Mouse (Mus musculus) ES-Bruce4 (cell line): ENCODE results near the gene Aldh4a1. TPM values are rescaled to one million over a fixed set of nuclear protein-coding genes. Genes with fewer than 3 reads are reported as not detected.

Experiments used
- H3K27ac ChIP-seq: 2 replicates; pipeline ENCODE4 v1.5.1; 2012; ENCODE audit warnings: low read length, inconsistent platforms; ENCODE audit not compliant: insufficient read depth
- H3K27me3 ChIP-seq: 2 replicates; pipeline ENCODE4 v1.6.1; 2012; ENCODE audit warnings: mild to moderate bottlenecking, low read length, inconsistent platforms; ENCODE audit not compliant: control insufficient read depth, poor library complexity, insufficient read depth, severe bottlenecking
- H3K36me3 ChIP-seq: 2 replicates; pipeline ENCODE4 v1.6.1; 2012; ENCODE audit warnings: inconsistent platforms, mild to moderate bottlenecking, low read length, moderate library complexity; ENCODE audit not compliant: control insufficient read depth, poor library complexity, insufficient read depth, severe bottlenecking
- H3K4me1 ChIP-seq: one replicate; pipeline ENCODE4 v1.8.1; 2011; ENCODE audit warnings: low read length; ENCODE audit not compliant: control insufficient read depth, insufficient read depth
- H3K4me3 ChIP-seq: 2 replicates; pipeline ENCODE4 v1.5.1; 2011; ENCODE audit warnings: low read depth, mild to moderate bottlenecking, low read length
- H3K9ac ChIP-seq: 2 replicates; pipeline ENCODE4 v1.6.1; 2012; ENCODE audit warnings: low read depth, mild to moderate bottlenecking, inconsistent platforms; ENCODE audit not compliant: poor library complexity, severe bottlenecking
- H3K9me3 ChIP-seq: replicated peaks from 2 replicates; pipeline ENCODE4 v1.6.1; 2012; ENCODE audit warnings: mild to moderate bottlenecking, low read length, inconsistent platforms; ENCODE audit not compliant: control insufficient read depth, poor library complexity, insufficient read depth, severe bottlenecking
- CTCF ChIP-seq: IDR thresholded peaks from one replicate; pipeline ENCODE4 v1.8.1; 2011; ENCODE audit warnings: low read depth, low read length
- EP300 ChIP-seq: IDR thresholded peaks from 2 replicates; pipeline ENCODE4 v1.6.1; 2011; ENCODE audit warnings: low read depth, low read length; ENCODE audit not compliant: insufficient read depth
- POLR2A ChIP-seq: IDR thresholded peaks from one replicate; pipeline ENCODE4 v1.8.1; 2011; ENCODE audit warnings: low read length; ENCODE audit not compliant: insufficient read depth
- polyA plus RNA-seq: library from polyadenylated mRNA; stranded (reverse); fragments of >200 nt; gene quantifications from 2 replicates; pipeline ENCODE4 v1.2.4, GENCODE M21; 2011; ENCODE audit warnings: low read depth; ENCODE audit not compliant: missing spikeins, insufficient read depth, insufficient read length

Aldh4a1 gene
- polyA plus RNA-seq, 1 experiment = 30.9 TPM

GRCm38 (mm10) chr4:139623434-139624115 is 909 bp downstream of the Aldh4a1 start:
- H3K27ac ChIP-seq = no peak overlapping the region
- peak overlapping the region; percentile 81 for H3K4me3 ChIP-seq
- H3K27me3 ChIP-seq = no peaks in the 10 kb centered on the region
- H3K4me1 ChIP-seq = peaks cover 8% of the 10 kb centered on the region
- peak overlapping the region; percentile 40 for H3K9ac ChIP-seq
- H3K36me3 ChIP-seq = no peaks in the 10 kb centered on the region
- H3K9me3 ChIP-seq = no peaks in the 10 kb centered on the region
- TF ChIP-seq POLR2A = no peak
- no peak for TF ChIP-seq CTCF
- no peak for TF ChIP-seq EP300

GRCm38 (mm10) chr4:139624116-139624489 is 1.4 kb downstream of the Aldh4a1 start:
- Histone ChIP-seq H3K36me3 (no peaks in the 10 kb centered on the region), H3K4me1 (peaks cover 8% of the 10 kb centered on the region), H3K27me3 (no peaks in the 10 kb centered on the region), H3K9ac (peak overlapping the region; percentile 40; the same call in 1 of the 2 replicates), H3K4me3 (peak overlapping the region; percentile 81; the same call in 1 of the 2 replicates), H3K9me3 (no peaks in the 10 kb centered on the region), H3K27ac (no peak overlapping the region)
- TF ChIP-seq POLR2A (no peak), CTCF (no peak), EP300 (no peak)

GRCm38 (mm10) chr4:139624706-139625105 is 2.0 kb downstream of the Aldh4a1 start:
- Histone ChIP-seq H3K4me3 (no peak overlapping the region), H3K9me3 (no peaks in the 10 kb centered on the region), H3K4me1 (peaks cover 8% of the 10 kb centered on the region), H3K9ac (no peak overlapping the region), H3K27me3 (no peaks in the 10 kb centered on the region), H3K36me3 (no peaks in the 10 kb centered on the region), H3K27ac (no peak overlapping the region)
- TF ChIP-seq CTCF (no peak), EP300 (no peak), POLR2A (no peak)

GRCm38 (mm10) chr4:139627361-139627760 is 4.7 kb downstream of the Aldh4a1 start:
- Histone ChIP-seq H3K9me3 (no peaks in the 10 kb centered on the region), H3K36me3 (no peaks in the 10 kb centered on the region), H3K27me3 (no peaks in the 10 kb centered on the region), H3K4me1 (peaks cover 10% of the 10 kb centered on the region), H3K27ac (no peak overlapping the region), H3K9ac (no peak overlapping the region), H3K4me3 (no peak overlapping the region)
- TF ChIP-seq CTCF (no peak), EP300 (no peak), POLR2A (no peak)

GRCm38 (mm10) chr4:139630171-139630570 is 7.5 kb downstream of the Aldh4a1 start:
- Histone ChIP-seq H3K27me3 (no peaks in the 10 kb centered on the region), H3K4me1 (peaks cover 5% of the 10 kb centered on the region), H3K9ac (no peak overlapping the region), H3K36me3 (no peaks in the 10 kb centered on the region), H3K4me3 (no peak overlapping the region), H3K27ac (no peak overlapping the region), H3K9me3 (no peaks in the 10 kb centered on the region)
- TF ChIP-seq CTCF (peak; percentile 36), EP300 (no peak)

- TF ChIP-seq CTCF (no peak), POLR2A (no peak), EP300 (no peak)
- H3K9me3 ChIP-seq = no peaks in the 10 kb centered on the region
- no peak overlapping the region for H3K4me3 ChIP-seq
- H3K27me3 ChIP-seq = no peaks in the 10 kb centered on the region
- H3K9ac ChIP-seq = no peak overlapping the region
- H3K4me1 ChIP-seq = peaks cover 5% of the 10 kb centered on the region
- H3K27ac ChIP-seq = no peak overlapping the region
- H3K36me3 ChIP-seq = no peaks in the 10 kb centered on the region
Observed at GRCm38 (mm10) chr4:139631141-139631540, 8.5 kb downstream of the Aldh4a1 start.
